Comparison of ENCODE assay signal across 33 mouse cellular contexts in genomic region chr7:103460590-103460989, GRCm38 (mm10). TPM values are rescaled to one million over a fixed set of nuclear protein-coding genes. Genes with fewer than 3 reads are reported as not detected.
DNase-seq lines count a peak whose midpoint lies in the region; ATAC-seq lines count a peak whose summit lies in the region.
"Had no signal": no experiment of that assay in that cellular context is flagged by ENCODE, and none has a peak within 500 bp of the region (broad histone marks: within the 10 kb centered on the region; RNA-seq: fewer than 3 reads in every experiment).

No protein-coding gene starts in this region.

- no peaks in the 10 kb centered on the region for H3K36me3 ChIP-seq in heart, embryonic 13.5 days
- no peaks in the 10 kb centered on the region for H3K36me3 ChIP-seq in heart, embryonic 10.5 days
- no peaks in the 10 kb centered on the region for H3K36me3 ChIP-seq in heart, embryonic 16.5 days (ENCODE audit: control insufficient read depth, insufficient read depth)
- H3K36me3 ChIP-seq: embryonic facial prominence, embryonic 12.5 days; embryonic facial prominence, embryonic 15.5 days; hindbrain, embryonic 12.5 days; hindbrain, embryonic 15.5 days had no signal

- no peak for DNase-seq in heart, embryonic 10.5 days (ENCODE audit: low spot score)
- no peak for DNase-seq in heart, postnatal 25 days (ENCODE audit: low spot score)
- DNase-seq in heart, postnatal 4 days, result peak; percentile 25
- no peak for DNase-seq in gastrocnemius, postnatal 36 days
- DNase-seq: adrenal gland, adult 2 months; adrenal gland, postnatal 14 days; cerebellum, adult 11 months; cerebellum, adult 2 months; cerebellum, adult 9-11 months; cerebellum, postnatal 25 days; forebrain, postnatal 0 days; gastrocnemius, adult 2 months; gastrocnemius, postnatal 14 days; kidney, adult 2 months had no signal

- no peaks in the 10 kb centered on the region for H3K27me3 ChIP-seq in heart, embryonic 13.5 days (replicated peaks)
- no peaks in the 10 kb centered on the region for H3K27me3 ChIP-seq in heart, embryonic 10.5 days (ENCODE audit: insufficient read depth, poor library complexity, severe bottlenecking)
- no peaks in the 10 kb centered on the region for H3K27me3 ChIP-seq in heart, embryonic 16.5 days (ENCODE audit: control insufficient read depth, insufficient read depth, low read length)
- H3K27me3 ChIP-seq: embryonic facial prominence, embryonic 12.5 days; embryonic facial prominence, embryonic 15.5 days; hindbrain, embryonic 12.5 days; hindbrain, embryonic 15.5 days had no signal

- H3K27ac ChIP-seq in heart, embryonic 13.5 days (replicated peaks), result peak overlapping the region; percentile 30; the same call in 1 of the 2 replicates
- no peak overlapping the region for H3K27ac ChIP-seq in heart, embryonic 10.5 days
- H3K27ac ChIP-seq in heart, embryonic 16.5 days (ENCODE audit: low read length), result peak overlapping the region; percentile 41
- H3K27ac ChIP-seq: embryonic facial prominence, embryonic 12.5 days; embryonic facial prominence, embryonic 15.5 days; gastrocnemius, adult 2 months; hindbrain, embryonic 12.5 days; hindbrain, embryonic 15.5 days had no signal

- no peaks in the 10 kb centered on the region for H3K9me3 ChIP-seq in heart, embryonic 13.5 days
- H3K9me3 ChIP-seq in heart, embryonic 10.5 days, result no peaks in the 10 kb centered on the region
- H3K9me3 ChIP-seq in heart, embryonic 16.5 days (replicated peaks; ENCODE audit: control insufficient read depth, low read length), result no peaks in the 10 kb centered on the region
- H3K9me3 ChIP-seq: embryonic facial prominence, embryonic 12.5 days; embryonic facial prominence, embryonic 15.5 days; hindbrain, embryonic 15.5 days had no signal

- H3K9ac ChIP-seq in heart, embryonic 13.5 days, result no peak overlapping the region
- no peak overlapping the region for H3K9ac ChIP-seq in heart, embryonic 16.5 days (ENCODE audit: low read length)
- H3K9ac ChIP-seq: embryonic facial prominence, embryonic 12.5 days; embryonic facial prominence, embryonic 15.5 days; forebrain, postnatal 0 days; hindbrain, embryonic 12.5 days; hindbrain, embryonic 15.5 days had no signal

- peaks cover 4% of the 10 kb centered on the region; the same call in 1 of the 2 replicates for H3K4me1 ChIP-seq in heart, embryonic 13.5 days
- H3K4me1 ChIP-seq in heart, embryonic 10.5 days, result no peaks in the 10 kb centered on the region
- no peaks in the 10 kb centered on the region; the same call in 1 of the 2 replicates for H3K4me1 ChIP-seq in heart, embryonic 16.5 days (ENCODE audit: control insufficient read depth, insufficient read depth, low read length)
- H3K4me1 ChIP-seq: embryonic facial prominence, embryonic 12.5 days; embryonic facial prominence, embryonic 15.5 days; hindbrain, embryonic 12.5 days; hindbrain, embryonic 15.5 days had no signal

- ATAC-seq in heart, embryonic 13.5 days (ENCODE audit: extremely low read depth, insufficient number of reproducible peaks, low FRiP score, low TSS enrichment), result no peak; the same call in 1 of the 2 replicates
- peak; percentile 97 for ATAC-seq in heart, embryonic 16.5 days (replicated peaks; ENCODE audit: extremely low read depth, insufficient read depth, low FRiP score)
- ATAC-seq: CD4-positive, CD25-positive, alpha-beta regulatory T cell, adult 4 months; forebrain, embryonic 14.5 days; forebrain, postnatal 0 days; intestine, postnatal 0 days had no signal

- intact Hi-C loops in heart, postnatal 25 days (cut with DNase I), result no loop called here
- intact Hi-C loops in gastrocnemius, postnatal 36 days (cut with DNase I), result no loop called here

- H3K4me3 ChIP-seq in heart, embryonic 13.5 days, result no peak overlapping the region
- H3K4me3 ChIP-seq in heart, embryonic 10.5 days, result no peak overlapping the region
- peak overlapping the region; percentile 30 for H3K4me3 ChIP-seq in heart, embryonic 16.5 days (ENCODE audit: low read length)
- H3K4me3 ChIP-seq: embryonic facial prominence, embryonic 12.5 days; embryonic facial prominence, embryonic 15.5 days; gastrocnemius, adult 2 months; hindbrain, embryonic 12.5 days; hindbrain, embryonic 15.5 days had no signal

- H3K4me2 ChIP-seq in heart, embryonic 13.5 days, result peak overlapping the region; percentile 22; the same call in 1 of the 2 replicates
- H3K4me2 ChIP-seq in heart, embryonic 16.5 days (ENCODE audit: low read depth, low read length), result peak overlapping the region; percentile 29
- H3K4me2 ChIP-seq: embryonic facial prominence, embryonic 12.5 days; embryonic facial prominence, embryonic 15.5 days; hindbrain, embryonic 12.5 days; hindbrain, embryonic 15.5 days had no signal

- WGBS in heart, embryonic 13.5 days, result 44% methylated on average over 5 of the region's 5 CpGs
- WGBS in heart, embryonic 10.5 days, result 63% methylated on average over 5 of the region's 5 CpGs
- 47% methylated on average over 5 of the region's 5 CpGs for WGBS in heart, embryonic 16.5 days

RNA-seq across cellular contexts. Expression of gene Olfr607, which starts 3.4 kb away (rescaled TPM):
- polyA plus RNA-seq in heart, embryonic 13.5 days (2015; fragmentation: Nextera tagmentation; extraction: Ambion mirVana), result 0.17 and 0.21 TPM in 2 replicates
- not detected in 2 replicates for polyA plus RNA-seq in heart, embryonic 10.5 days (2016; fragmentation: Nextera tagmentation; extraction: Ambion mirVana)
- polyA plus RNA-seq in heart, embryonic 16.5 days (2015; fragmentation: Nextera tagmentation; extraction: Ambion mirVana), result 0.32 and 0.55 TPM in 2 replicates
- not detected for total RNA-seq in heart, postnatal 25 days (2021)
- total RNA-seq in heart, postnatal 4 days (2021), result not detected
- not detected for total RNA-seq in gastrocnemius, postnatal 36 days (2021)
- total RNA-seq: adrenal gland, adult 2 months; adrenal gland, postnatal 14 days; adrenal gland, postnatal 4 days; common myeloid progenitor, adult 5-6 weeks; forebrain, postnatal 0 days; gastrocnemius, adult 2 months; gastrocnemius, postnatal 14 days; hematopoietic stem cell, adult 5-6 weeks; MEL had no signal
- polyA plus RNA-seq: adrenal gland, adult 2 months; C2C12; cerebellum, adult 2 months; embryonic facial prominence, embryonic 12.5 days; embryonic facial prominence, embryonic 15.5 days; forebrain, embryonic 11.5 days; forebrain, embryonic 14.5 days; forebrain, postnatal 0 days; frontal cortex, adult 2 months; gonadal fat pad, adult 2 months; hindbrain, embryonic 12.5 days; hindbrain, embryonic 15.5 days; intestine, embryonic 14.5 days; intestine, postnatal 0 days; kidney, adult 2 months; kidney, embryonic 14.5 days had no signal

RNA-seq across cellular contexts. Expression of gene Olfr608, which starts 9.1 kb away (rescaled TPM):
- 0.16 and 0.19 TPM in 2 replicates for polyA plus RNA-seq in heart, embryonic 13.5 days (2015; fragmentation: Nextera tagmentation; extraction: Ambion mirVana)
- 0.14 TPM in 1 of 2 replicates, not detected in the other for polyA plus RNA-seq in heart, embryonic 10.5 days (2016; fragmentation: Nextera tagmentation; extraction: Ambion mirVana)
- 0.91 and 1.2 TPM in 2 replicates for polyA plus RNA-seq in heart, embryonic 16.5 days (2015; fragmentation: Nextera tagmentation; extraction: Ambion mirVana)
- not detected for total RNA-seq in heart, postnatal 25 days (2021)
- total RNA-seq in heart, postnatal 4 days (2021), result 1 to 10 TPM; 3.8 to 4.1 TPM
- not detected for total RNA-seq in gastrocnemius, postnatal 36 days (2021)
- total RNA-seq: adrenal gland, adult 2 months; adrenal gland, postnatal 14 days; adrenal gland, postnatal 4 days; common myeloid progenitor, adult 5-6 weeks; forebrain, postnatal 0 days; gastrocnemius, adult 2 months; gastrocnemius, postnatal 14 days; hematopoietic stem cell, adult 5-6 weeks; MEL had no signal
- polyA plus RNA-seq: adrenal gland, adult 2 months; C2C12; CD4-positive, CD25-positive, alpha-beta regulatory T cell, adult 4 months; cerebellum, adult 2 months; embryonic facial prominence, embryonic 12.5 days; forebrain, embryonic 11.5 days; forebrain, embryonic 14.5 days; forebrain, postnatal 0 days; frontal cortex, adult 2 months; gonadal fat pad, adult 2 months; hindbrain, embryonic 12.5 days; hindbrain, embryonic 15.5 days; intestine, embryonic 14.5 days; intestine, postnatal 0 days; kidney, adult 2 months; kidney, embryonic 14.5 days had no signal

RNA-seq across cellular contexts. Expression of gene Olfr606, which starts 11.7 kb away (rescaled TPM):
- polyA plus RNA-seq in heart, embryonic 13.5 days (2015; fragmentation: Nextera tagmentation; extraction: Ambion mirVana), result not detected in 2 replicates
- not detected in 2 replicates for polyA plus RNA-seq in heart, embryonic 10.5 days (2016; fragmentation: Nextera tagmentation; extraction: Ambion mirVana)
- not detected in 2 replicates for polyA plus RNA-seq in heart, embryonic 16.5 days (2015; fragmentation: Nextera tagmentation; extraction: Ambion mirVana)
- not detected for total RNA-seq in heart, postnatal 25 days (2021)
- not detected for total RNA-seq in heart, postnatal 4 days (2021)
- not detected for total RNA-seq in gastrocnemius, postnatal 36 days (2021)
- total RNA-seq: adrenal gland, adult 2 months; adrenal gland, postnatal 14 days; adrenal gland, postnatal 4 days; common myeloid progenitor, adult 5-6 weeks; forebrain, postnatal 0 days; gastrocnemius, adult 2 months; gastrocnemius, postnatal 14 days; hematopoietic stem cell, adult 5-6 weeks; MEL had no signal
- polyA plus RNA-seq: adrenal gland, adult 2 months; C2C12; CD4-positive, CD25-positive, alpha-beta regulatory T cell, adult 4 months; cerebellum, adult 2 months; embryonic facial prominence, embryonic 12.5 days; forebrain, embryonic 11.5 days; forebrain, embryonic 14.5 days; forebrain, postnatal 0 days; frontal cortex, adult 2 months; gonadal fat pad, adult 2 months; hindbrain, embryonic 12.5 days; hindbrain, embryonic 15.5 days; intestine, embryonic 14.5 days; intestine, postnatal 0 days; kidney, adult 2 months; kidney, embryonic 14.5 days had no signal

RNA-seq across cellular contexts. Expression of gene Olfr605, which starts 15.4 kb away (rescaled TPM):
- polyA plus RNA-seq in heart, embryonic 13.5 days (2015; fragmentation: Nextera tagmentation; extraction: Ambion mirVana), result not detected in 2 replicates
- not detected in 2 replicates for polyA plus RNA-seq in heart, embryonic 10.5 days (2016; fragmentation: Nextera tagmentation; extraction: Ambion mirVana)
- not detected in 2 replicates for polyA plus RNA-seq in heart, embryonic 16.5 days (2015; fragmentation: Nextera tagmentation; extraction: Ambion mirVana)
- not detected for total RNA-seq in heart, postnatal 25 days (2021)
- not detected for total RNA-seq in heart, postnatal 4 days (2021)
- total RNA-seq in gastrocnemius, postnatal 36 days (2021), result not detected
- total RNA-seq: adrenal gland, adult 2 months; adrenal gland, postnatal 14 days; adrenal gland, postnatal 4 days; common myeloid progenitor, adult 5-6 weeks; forebrain, postnatal 0 days; gastrocnemius, adult 2 months; gastrocnemius, postnatal 14 days; hematopoietic stem cell, adult 5-6 weeks; MEL had no signal
- polyA plus RNA-seq: adrenal gland, adult 2 months; C2C12; CD4-positive, CD25-positive, alpha-beta regulatory T cell, adult 4 months; cerebellum, adult 2 months; embryonic facial prominence, embryonic 12.5 days; embryonic facial prominence, embryonic 15.5 days; forebrain, embryonic 11.5 days; forebrain, embryonic 14.5 days; forebrain, postnatal 0 days; frontal cortex, adult 2 months; gonadal fat pad, adult 2 months; hindbrain, embryonic 12.5 days; hindbrain, embryonic 15.5 days; intestine, embryonic 14.5 days; intestine, postnatal 0 days; kidney, adult 2 months; kidney, embryonic 14.5 days had no signal

RNA-seq across cellular contexts. Expression of gene Olfr609, which starts 37.3 kb away (rescaled TPM):
- not detected in 2 replicates for polyA plus RNA-seq in heart, embryonic 13.5 days (2015; fragmentation: Nextera tagmentation; extraction: Ambion mirVana)
- not detected in 2 replicates for polyA plus RNA-seq in heart, embryonic 10.5 days (2016; fragmentation: Nextera tagmentation; extraction: Ambion mirVana)
- not detected in 2 replicates for polyA plus RNA-seq in heart, embryonic 16.5 days (2015; fragmentation: Nextera tagmentation; extraction: Ambion mirVana)
- not detected for total RNA-seq in heart, postnatal 25 days (2021)
- total RNA-seq in heart, postnatal 4 days (2021), result not detected
- total RNA-seq in gastrocnemius, postnatal 36 days (2021), result not detected
- total RNA-seq: adrenal gland, adult 2 months; adrenal gland, postnatal 14 days; adrenal gland, postnatal 4 days; common myeloid progenitor, adult 5-6 weeks; forebrain, postnatal 0 days; gastrocnemius, adult 2 months; gastrocnemius, postnatal 14 days; hematopoietic stem cell, adult 5-6 weeks; MEL had no signal
- polyA plus RNA-seq: adrenal gland, adult 2 months; C2C12; CD4-positive, CD25-positive, alpha-beta regulatory T cell, adult 4 months; cerebellum, adult 2 months; embryonic facial prominence, embryonic 12.5 days; embryonic facial prominence, embryonic 15.5 days; forebrain, embryonic 11.5 days; forebrain, embryonic 14.5 days; forebrain, postnatal 0 days; frontal cortex, adult 2 months; gonadal fat pad, adult 2 months; hindbrain, embryonic 12.5 days; hindbrain, embryonic 15.5 days; intestine, embryonic 14.5 days; intestine, postnatal 0 days; kidney, adult 2 months; kidney, embryonic 14.5 days had no signal

Comparison
In these comparisons a context has a peak if more than half of its experiments do, and no peak if none do; other contexts are left out.
1. RNA of gene Olfr608, which starts 9.1 kb away (total RNA-seq): 3.8 to 4.1 TPM in heart, postnatal 4 days; not detected in heart, postnatal 25 days and not detected in gastrocnemius, postnatal 36 days; every median in the first group is over 4 times any median in the second.